Mouse (Mus musculus) thymus, postnatal 4 days (tissue): ENCODE results near the gene Zfp318.

Source experiments
- DNase-seq: peaks from one replicate; pipeline ENCODE4 v3.0.0; 2021

Zfp318 gene

DNA sequence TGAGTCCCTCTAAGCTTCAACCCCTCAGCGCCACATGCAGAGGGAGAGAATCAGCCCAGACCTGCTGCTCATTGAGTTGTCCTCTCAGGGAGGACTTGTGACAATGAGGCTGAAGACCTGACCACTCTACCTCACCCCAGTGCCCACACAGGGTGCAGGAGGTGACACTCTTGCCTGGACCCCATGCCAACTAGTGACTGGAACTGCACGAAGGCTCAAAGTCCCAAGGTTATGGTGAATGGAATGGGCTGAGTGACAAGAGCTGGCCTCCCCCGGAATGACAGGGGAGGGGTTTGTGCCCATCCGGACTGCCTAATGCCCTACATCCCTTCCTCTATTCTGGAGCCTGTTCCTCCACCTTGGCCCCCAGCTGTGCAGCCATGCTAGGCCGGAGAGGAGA is 69.2 kb downstream of the Zfp318 start:
- DNase-seq = no peak

DNA sequence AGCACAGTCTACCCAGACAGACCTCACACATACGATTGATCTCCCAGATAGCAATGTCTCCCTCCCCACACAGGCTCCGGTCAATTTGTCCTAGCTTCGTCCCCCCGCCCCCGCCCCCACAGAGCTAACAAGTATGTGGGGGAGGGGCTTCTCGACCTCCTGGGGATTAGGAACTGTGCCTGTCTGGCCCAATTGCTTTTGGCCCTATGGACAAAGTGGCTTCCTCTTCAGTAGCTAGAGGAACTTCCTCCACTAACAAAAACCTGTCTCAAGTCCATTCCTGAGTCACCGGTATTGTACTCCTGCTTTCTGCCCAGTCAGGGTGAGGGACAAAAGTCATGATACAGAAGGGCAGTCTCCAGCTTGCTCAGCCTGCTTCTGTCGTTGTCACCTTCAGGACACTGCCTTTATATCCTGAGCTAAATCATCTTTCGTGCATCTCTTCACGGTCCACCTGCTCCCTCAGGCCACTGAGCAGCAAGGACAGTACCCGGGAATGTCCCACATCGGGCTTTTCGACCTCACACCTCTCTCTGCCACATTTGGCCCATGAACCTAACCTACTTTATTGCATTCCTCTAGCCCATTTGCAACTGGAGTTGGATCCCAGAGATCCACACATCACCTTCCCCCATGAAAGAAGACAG is 69.9 kb downstream of the Zfp318 start:
- DNase-seq = no peak

DNA sequence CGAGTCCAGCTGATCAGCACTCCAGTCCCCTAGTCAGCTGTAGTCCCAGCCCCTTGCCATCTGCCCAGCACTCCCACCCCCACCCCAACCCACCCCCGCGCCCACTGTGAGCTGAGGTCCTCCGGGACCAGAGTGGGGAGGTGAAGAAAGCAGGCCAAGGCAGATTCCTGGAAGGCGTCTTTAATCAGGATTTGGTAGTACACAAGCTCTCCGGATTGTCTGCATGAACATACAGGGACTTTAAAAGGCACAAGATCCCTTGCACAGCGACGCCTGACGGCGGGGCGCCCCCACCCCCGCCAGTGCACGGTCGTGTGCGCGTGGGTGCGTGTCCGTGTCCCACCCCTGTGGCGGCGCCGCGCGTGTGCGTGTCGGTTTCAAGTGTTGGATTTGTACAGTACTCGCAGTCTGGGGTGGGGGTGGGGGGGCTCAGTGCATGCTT is 70.5 kb downstream of the Zfp318 start:
- peak; percentile 53 for DNase-seq

DNA sequence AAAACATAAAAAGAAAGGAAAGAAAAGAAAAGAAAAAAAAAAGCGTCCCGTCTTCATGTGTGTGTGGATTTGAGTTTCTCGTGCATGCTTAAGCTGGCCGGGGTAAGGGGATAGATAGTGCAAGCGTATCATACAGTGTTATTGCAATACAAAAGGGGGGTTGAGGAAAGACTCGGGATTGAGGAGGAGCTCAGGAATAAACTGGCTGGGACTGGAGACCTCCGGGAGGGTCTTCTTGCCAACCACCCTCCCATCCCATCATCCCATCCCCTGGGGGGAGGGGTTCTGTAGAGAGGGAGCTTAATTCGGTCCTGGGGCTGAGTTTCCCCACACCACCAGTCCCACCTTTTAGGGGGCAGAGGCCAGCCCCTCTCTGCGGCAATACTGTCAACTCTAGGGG is 71.0 kb downstream of the Zfp318 start:
- DNase-seq = no peak

DNA sequence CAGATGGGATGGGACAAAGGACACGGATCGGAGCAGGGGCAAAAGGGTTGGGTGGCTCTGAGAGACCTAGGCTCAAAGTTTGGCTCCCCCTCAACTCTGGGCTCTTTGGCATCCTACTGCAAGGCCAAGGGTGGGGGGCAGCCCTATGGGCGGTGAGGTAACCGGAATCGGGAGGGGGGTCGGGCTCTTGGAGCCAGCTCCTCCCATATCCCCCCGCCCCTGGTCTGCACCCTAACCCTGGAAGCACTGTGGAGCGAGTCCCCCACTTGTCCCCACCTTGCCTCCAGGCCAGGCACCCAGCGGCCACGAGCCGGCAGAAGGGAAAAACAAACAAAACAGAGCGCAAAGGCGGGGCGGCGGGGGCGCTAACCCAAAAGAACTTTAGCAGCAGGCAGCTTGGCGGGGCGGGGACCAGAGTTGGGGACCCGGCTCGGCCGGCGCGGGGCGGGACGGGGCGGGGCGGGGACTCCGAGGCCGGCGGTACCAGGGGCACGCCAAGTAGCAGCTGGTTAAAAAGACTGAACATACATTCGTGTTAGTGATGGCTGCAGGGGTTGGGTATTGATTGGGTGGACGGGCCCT is 71.7 kb downstream of the Zfp318 start:
- peak; percentile 62 for DNase-seq

DNA sequence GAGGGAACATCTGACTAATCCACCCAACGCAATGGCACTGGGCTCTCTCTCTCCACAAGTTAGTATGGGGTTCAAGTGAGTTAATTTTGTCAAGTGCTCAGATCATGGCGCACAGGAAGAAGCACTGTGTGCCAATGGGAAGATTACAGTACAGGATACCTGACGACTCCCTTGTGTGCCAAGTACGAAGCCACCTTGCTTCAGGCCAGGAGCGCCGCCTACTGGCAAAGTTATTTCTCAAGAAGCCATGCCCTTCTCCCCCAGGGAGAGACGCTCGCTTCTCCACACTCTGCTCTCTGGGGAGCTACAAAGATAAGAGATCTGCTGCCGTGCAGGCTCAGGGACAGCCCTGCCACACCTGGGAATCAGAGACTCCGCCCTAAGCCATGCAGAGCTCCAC is 74.3 kb downstream of the Zfp318 start:
- DNase-seq = peak; percentile 80

DNA sequence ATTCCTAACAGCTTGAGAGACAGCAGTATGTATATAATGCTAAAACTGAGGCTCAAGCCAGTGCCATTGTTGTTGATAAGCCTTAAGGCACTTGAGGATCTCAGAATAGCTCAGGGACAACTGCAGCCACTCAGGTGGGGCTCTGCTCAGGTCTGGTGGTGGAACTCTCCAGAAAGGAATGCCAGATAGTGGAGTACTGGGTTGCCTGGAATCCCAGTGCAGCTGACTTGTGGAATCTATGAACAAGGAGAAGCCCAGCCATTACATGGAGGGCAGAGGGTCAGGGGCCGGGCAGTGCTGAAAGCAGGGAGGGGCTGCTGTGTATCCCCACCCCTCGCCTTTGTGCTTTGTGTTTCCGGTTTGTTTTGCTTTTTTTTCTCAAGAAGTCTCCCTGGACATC is 74.9 kb downstream of the Zfp318 start:
- DNase-seq = no peak

DNA sequence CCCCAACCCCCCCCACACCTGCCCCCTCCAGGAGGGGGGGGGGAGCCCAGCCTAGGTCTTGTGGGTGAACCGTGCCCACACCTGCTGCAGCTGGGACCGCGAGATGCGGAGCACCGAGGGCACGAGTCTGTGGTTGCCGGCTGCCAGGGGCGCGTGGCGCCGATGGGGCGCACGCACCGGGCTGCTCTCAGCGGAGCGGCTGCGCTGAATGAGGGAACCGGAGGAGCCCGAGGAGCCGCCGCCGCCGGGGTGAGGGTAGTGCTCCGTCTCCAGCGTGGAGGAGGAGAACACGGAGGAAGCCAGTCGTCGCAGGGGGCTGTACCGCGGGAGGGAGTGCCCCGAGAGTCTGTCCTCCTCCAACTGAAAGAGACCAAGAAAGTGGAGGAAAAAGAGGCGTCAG is 77.1 kb downstream of the Zfp318 start:
- DNase-seq = peak; percentile 72

DNA sequence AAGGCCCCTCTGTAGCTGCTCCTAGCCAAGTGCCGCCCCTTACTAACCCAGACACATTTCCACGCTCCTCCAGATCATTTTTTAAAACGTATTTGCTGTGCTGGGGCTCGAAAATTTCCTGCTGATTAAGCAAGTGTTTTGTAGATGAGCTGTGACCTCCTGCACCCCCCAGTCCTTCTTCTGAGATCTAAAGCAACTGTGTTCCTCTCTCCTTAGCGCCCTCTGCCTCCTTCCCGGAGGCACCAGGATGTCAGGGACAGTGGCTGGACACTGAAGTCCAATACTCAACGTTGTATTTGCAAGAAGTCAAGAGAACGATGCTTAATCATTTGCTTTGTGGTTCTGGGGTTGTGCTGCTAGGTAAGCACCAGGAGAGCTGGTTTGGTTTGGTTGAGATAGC is 77.8 kb downstream of the Zfp318 start:
- DNase-seq = no peak

DNA sequence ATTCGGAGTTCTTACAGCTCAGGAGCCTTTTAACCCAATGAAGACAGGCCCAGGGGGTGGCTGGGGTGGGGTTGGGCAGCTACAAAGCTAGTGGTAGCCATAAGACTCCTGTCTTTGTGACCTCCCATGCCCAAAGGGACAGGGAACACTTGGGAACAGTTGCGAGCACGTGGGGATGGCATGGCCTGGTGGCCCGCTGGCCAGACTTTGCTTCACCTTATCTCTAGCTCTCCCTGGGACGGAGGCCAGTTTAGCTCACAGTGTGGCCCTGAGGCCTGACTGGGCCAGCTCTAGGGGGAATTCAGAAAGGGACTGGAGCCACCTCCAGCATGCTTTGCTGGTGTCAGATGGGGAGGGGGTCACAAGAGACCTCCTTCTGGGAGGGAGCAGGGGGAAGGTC is 78.7 kb downstream of the Zfp318 start:
- DNase-seq = no peak

DNA sequence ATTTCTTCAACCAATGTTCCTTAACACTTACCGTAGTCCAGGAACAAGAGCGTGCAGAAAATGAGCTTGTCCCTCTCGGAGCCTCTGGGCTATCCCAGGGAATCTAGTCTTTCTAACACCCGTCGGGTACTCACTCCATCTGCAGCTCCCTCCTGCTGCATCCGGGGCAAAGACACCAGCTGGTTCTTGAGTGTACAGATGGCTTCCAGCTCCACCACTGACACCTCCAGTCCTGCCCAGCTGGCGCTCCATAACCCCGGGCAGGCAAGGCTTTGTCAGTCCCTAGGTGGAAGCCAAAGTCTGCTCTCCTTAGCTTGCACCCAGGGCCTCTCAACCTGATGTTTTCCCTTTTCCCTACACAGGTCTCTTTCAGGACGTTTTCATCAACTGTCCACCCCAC is 84.3 kb downstream of the Zfp318 start:
- DNase-seq = no peak
